Mouse (Mus musculus) natural killer cell, adult 2 months (primary cell): ENCODE results near the gene Ifitm1.
"Not testable (repeated sequence)": the region's sequence is repeated elsewhere in the genome, so short reads cannot be mapped to it uniquely, and the experiment has no call there.

Experiments used
- DNase-seq, 2 experiments: peaks; one replicate each; pipeline ENCODE4 v3.0.0; 2022; ENCODE audit warnings: low spot score in 2 of 2

The Ifitm1 gene

GRCm38 (mm10) chr7:140949824-140950530, 17.0 kb upstream of the Ifitm1 start, which contains the start of gene Ifitm5:
Ifitm5 (minus strand) TSS chr7:140950291.
- no peak for DNase-seq

- no peak for DNase-seq
Measured at GRCm38 (mm10) chr7:140951051-140951450, 16.0 kb upstream of the Ifitm1 start.

- DNase-seq = no peak
Measured at GRCm38 (mm10) chr7:140951765-140952164, 15.3 kb upstream of the Ifitm1 start.

- no peak for DNase-seq
Measured at GRCm38 (mm10) chr7:140952441-140952840, 14.6 kb upstream of the Ifitm1 start.

- DNase-seq = no peak
Measured at GRCm38 (mm10) chr7:140953133-140953532, 13.9 kb upstream of the Ifitm1 start.

- DNase-seq = peak in 1 of 2 experiments; percentile 28
Measured at GRCm38 (mm10) chr7:140953800-140954732, 13.0 kb upstream of the Ifitm1 start.

- DNase-seq = no peak
Measured at GRCm38 (mm10) chr7:140954733-140955071, 12.3 kb upstream of the Ifitm1 start.

GRCm38 (mm10) chr7:140955342-140955741, 11.7 kb upstream of the Ifitm1 start:
- no peak for DNase-seq

GRCm38 (mm10) chr7:140955758-140956555, 11.1 kb upstream of the Ifitm1 start, which contains the start of the genes Gm45717 and Ifitm2:
Gm45717 (minus strand) TSS chr7:140955937.
Ifitm2 (minus strand) TSS chr7:140955987.
- DNase-seq = no peak

DNA sequence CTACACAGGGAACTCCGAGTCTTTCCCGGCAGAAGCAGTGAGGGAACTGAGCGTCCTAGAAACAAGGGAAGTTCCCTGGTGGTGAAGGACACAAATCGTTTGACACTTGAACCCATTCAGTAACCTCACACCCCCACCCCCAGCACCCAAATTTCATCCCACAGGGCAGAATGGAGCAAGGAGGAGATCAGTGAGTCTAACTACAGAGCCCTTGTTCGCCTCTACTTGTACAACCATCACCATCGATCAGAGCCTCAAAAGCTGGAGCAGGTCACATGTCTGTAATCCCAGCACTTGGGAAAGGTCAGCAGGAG, 10.5 kb upstream of the Ifitm1 start:
- DNase-seq = no peak

DNA sequence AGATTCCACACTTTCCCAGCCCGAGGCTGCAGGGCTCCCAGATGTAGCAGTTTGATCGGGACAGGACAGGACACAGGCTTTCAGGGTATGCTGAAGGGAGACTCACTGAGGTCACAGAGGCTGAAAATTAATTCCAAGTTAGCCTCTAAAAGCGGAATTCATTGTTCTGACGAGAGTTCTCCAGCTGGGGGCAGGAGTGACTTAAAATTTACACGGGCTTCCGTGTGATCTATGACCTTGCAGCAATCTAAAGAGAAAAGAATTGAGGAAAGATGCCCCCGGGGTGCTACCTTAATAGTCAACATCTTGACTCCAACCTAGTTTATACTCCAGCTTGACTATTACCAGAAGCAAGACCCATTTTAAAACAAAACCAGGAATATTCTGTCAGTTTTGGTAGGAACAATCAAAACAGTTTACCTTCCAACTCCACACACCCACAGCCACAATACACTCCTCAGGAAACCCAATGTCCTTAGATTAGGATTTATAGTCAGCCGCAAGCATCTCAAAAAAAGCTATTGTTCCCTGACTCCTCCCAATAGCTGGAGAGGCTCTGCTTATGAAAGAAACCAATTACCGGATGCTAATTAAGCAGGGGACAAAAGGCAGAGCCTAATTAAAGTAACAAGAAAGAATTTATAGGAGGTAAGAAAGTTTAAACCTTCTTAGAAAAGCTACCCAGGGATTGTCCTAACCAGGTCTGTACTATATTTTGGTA, 7.7 kb upstream of the Ifitm1 start:
- peak in 1 of 2 experiments; percentile 32 for DNase-seq

DNA sequence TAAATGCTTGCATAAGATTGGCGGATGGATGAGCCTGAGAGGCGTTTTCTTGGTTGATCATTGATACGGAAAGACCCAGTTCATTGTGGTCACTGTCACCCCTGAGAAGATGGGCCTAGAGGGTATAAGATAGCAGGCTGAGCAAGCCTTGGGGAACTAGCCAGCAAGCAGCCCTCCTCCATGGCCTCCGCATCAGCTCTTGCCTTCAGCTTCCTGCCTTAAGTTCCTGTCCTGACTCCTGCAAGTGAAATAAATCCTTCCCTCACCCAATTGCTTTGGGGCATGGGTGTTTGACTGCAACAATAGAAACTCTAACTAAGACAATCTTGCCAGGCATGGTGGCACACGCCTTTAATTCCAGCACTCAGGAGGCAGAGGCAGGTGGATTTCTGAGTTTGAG, 7.0 kb upstream of the Ifitm1 start:
- DNase-seq = no peak

DNA sequence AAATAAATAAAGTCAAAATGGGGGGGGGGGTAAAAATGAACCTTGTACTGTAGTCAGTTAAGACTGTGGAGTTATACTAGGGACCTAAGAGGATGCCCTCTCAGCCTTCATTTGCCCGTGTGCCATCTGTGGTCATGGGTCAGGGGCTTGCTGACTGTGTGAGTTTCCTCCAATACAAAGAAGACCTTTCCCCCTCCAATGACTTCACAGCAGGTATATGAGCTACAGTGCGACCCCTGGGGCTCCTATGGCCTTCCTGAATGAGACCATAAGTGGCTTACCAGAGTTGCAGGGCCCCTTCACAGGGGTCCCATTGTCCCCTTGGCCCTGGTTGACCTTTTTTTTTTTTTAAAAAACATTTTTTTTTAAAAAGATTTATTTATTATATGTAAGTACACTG, 5.6 kb upstream of the Ifitm1 start:
- no peak for DNase-seq

GRCm38 (mm10) chr7:140962733-140963132, 4.3 kb upstream of the Ifitm1 start:
- DNase-seq = no peak

- DNase-seq = no peak
Measured at GRCm38 (mm10) chr7:140967862-140968591, 1.0 kb downstream of the Ifitm1 start.

- not testable (repeated sequence) for DNase-seq
Measured at GRCm38 (mm10) chr7:140968710-140969109, 1.7 kb downstream of the Ifitm1 start.

- DNase-seq = no peak
Measured at GRCm38 (mm10) chr7:140970931-140971330, 3.9 kb downstream of the Ifitm1 start.

GRCm38 (mm10) chr7:140971479-140972171, 4.6 kb downstream of the Ifitm1 start:
- no peak for DNase-seq

- DNase-seq = no peak
Measured at GRCm38 (mm10) chr7:140973396-140974165, 6.6 kb downstream of the Ifitm1 start.
